Mouse (Mus musculus) E14TG2a.4 (cell line): ENCODE measurements at regions not wholly inside any gene's neighbourhood (a gene's known extent, or its start where the extent isn't known, plus 50 kb on each side); places are given as distances from the start of the nearest gene placed in this dataset.

Experiments
- CTCF ChIP-seq: conservative IDR thresholded peaks from 2 replicates; pipeline ENCODE4 v1.5.1; 2014; ENCODE audit warnings: low read length
- NANOG ChIP-seq: IDR thresholded peaks from 2 replicates; pipeline ENCODE4 v1.6.1; 2014; ENCODE audit warnings: borderline replicate concordance, low read length, mixed read lengths
- POU5F1 ChIP-seq: IDR thresholded peaks from 2 replicates; pipeline ENCODE4 v1.6.1; 2014; ENCODE audit warnings: low read length, borderline replicate concordance

DNA sequence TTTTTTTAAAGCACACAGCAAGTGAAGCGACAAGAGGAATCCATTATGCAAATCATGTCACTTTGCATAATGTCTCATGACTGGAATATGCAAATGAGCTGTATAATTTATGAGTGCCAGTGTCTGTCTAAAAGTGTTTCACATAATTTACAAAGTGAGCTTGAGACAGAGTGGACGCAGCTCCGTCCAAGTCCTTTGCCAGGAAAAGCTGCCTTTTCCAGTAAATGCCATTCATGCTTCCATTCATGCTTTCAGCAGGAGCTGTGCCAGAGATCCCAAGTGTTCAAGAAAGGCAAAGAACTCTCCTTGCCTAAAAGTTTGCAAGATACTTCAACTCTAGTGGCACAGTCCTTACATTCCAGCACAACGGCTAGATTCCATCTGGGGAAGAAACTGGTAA lies 241.4 kb upstream of the Pmfbp1 start:
- no peak for TF ChIP-seq CTCF
- no peak for TF ChIP-seq POU5F1
- TF ChIP-seq NANOG: no peak
